Mouse (Mus musculus): ENCODE results near the gene Cmss1.

- no peak for TF ChIP-seq CTCF (IDR thresholded peaks at IDR 0.05; ENCODE audit: low read depth)
- no peak for TF ChIP-seq EP300 (IDR thresholded peaks at IDR 0.05; ENCODE audit: low read depth)
Observed at GRCm38 (mm10) chr16:57419332-57419731, 187.3 kb downstream of the Cmss1 start.
